Mouse (Mus musculus) heart, adult 18-20 months (tissue): ENCODE results near the gene Tnrc6c. TPM values are rescaled to one million over a fixed set of nuclear protein-coding genes. Genes with fewer than 3 reads are reported as not detected.

Experiments
- DNase-seq, 2 experiments: peaks; one replicate each; pipeline ENCODE4 v3.0.0; 2021 to 2022; ENCODE audit warnings: mixed read lengths in 1 of 2
- total RNA-seq, 2 experiments: library from RNA; stranded (reverse); gene quantifications; 2 replicates each; pipeline ENCODE4 v1.2.3; 2021

Gene Tnrc6c
- total RNA-seq, 2 experiments from 2014 or later = 28.1 to 32.0 TPM

- DNase-seq = no peak
Observed at GRCm38 (mm10) chr11:117791441-117791761, 137.3 kb downstream of the Tnrc6c start.

GRCm38 (mm10) chr11:117792281-117792888 is 138.3 kb downstream of the Tnrc6c start:
- DNase-seq = peak in 1 of 2 experiments; percentile 57

- DNase-seq = no peak
Observed at GRCm38 (mm10) chr11:117794035-117794551, 140.0 kb downstream of the Tnrc6c start.

- no peak for DNase-seq
Observed at GRCm38 (mm10) chr11:117796954-117797353, 142.9 kb downstream of the Tnrc6c start.

- no peak for DNase-seq
Observed at GRCm38 (mm10) chr11:117797511-117798159, 143.5 kb downstream of the Tnrc6c start, which contains the start of gene 6030468B19Rik. TSS of gene 6030468B19Rik (plus strand) at chr11:117797660.

GRCm38 (mm10) chr11:117798160-117798541 is 144.1 kb downstream of the Tnrc6c start:
- DNase-seq = no peak

GRCm38 (mm10) chr11:117799174-117799573 is 145.1 kb downstream of the Tnrc6c start:
- DNase-seq = peak in 1 of 2 experiments; percentile 22

- no peak for DNase-seq
Observed at GRCm38 (mm10) chr11:117800038-117800437, 145.9 kb downstream of the Tnrc6c start.

GRCm38 (mm10) chr11:117801650-117802049 is 147.6 kb downstream of the Tnrc6c start:
- DNase-seq = no peak

GRCm38 (mm10) chr11:117803166-117803688 is 149.1 kb downstream of the Tnrc6c start:
- DNase-seq = no peak

GRCm38 (mm10) chr11:117806781-117807180 is 152.7 kb downstream of the Tnrc6c start:
- no peak for DNase-seq

- DNase-seq = peak; percentile 86
Observed at GRCm38 (mm10) chr11:117809407-117810311, 155.6 kb downstream of the Tnrc6c start, which contains the start of the genes Gm20708 and Syngr2. TSS of gene Gm20708 (plus strand) at chr11:117809668. TSS of gene Syngr2 (plus strand) at chr11:117809668.

- DNase-seq = peak; percentile 92 to 93
Observed at GRCm38 (mm10) chr11:117810401-117811046, 156.4 kb downstream of the Tnrc6c start.

Other genes starting within 250 kb of the Tnrc6c start
- gene Gm11733, start 169.9 kb upstream of the Tnrc6c start, total RNA-seq = not detected
- gene Tmc8, start 127.8 kb downstream of the Tnrc6c start, total RNA-seq = 1 to 10 TPM; 4.6 to 5.6 TPM
- gene Tmc6, start 127.9 kb downstream of the Tnrc6c start, total RNA-seq = 10 to 100 TPM; 11.6 to 16.4 TPM
- not detected for gene 6030468B19Rik, start 143.4 kb downstream of the Tnrc6c start, total RNA-seq
- 1 to 10 TPM in 1 of 2 experiments, under 1 TPM in 1; 0.87 to 1.4 TPM for gene Gm20708, start 155.4 kb downstream of the Tnrc6c start, total RNA-seq
- 100 to 1,000 TPM; 112 TPM for gene Syngr2, start 155.4 kb downstream of the Tnrc6c start, total RNA-seq
- 1 to 10 TPM; 3.9 to 5.5 TPM for gene Afmid, start 171.6 kb downstream of the Tnrc6c start, total RNA-seq
- gene Tk1, start 171.8 kb downstream of the Tnrc6c start, total RNA-seq = 1 to 10 TPM; 1.4 to 1.7 TPM
- under 1 TPM; 0.23 to 0.84 TPM for gene Birc5, start 195.0 kb downstream of the Tnrc6c start, total RNA-seq
- gene Tmem235, start 206.5 kb downstream of the Tnrc6c start, total RNA-seq = not detected
- gene Tha1, start 219.2 kb downstream of the Tnrc6c start, total RNA-seq = 10 to 100 TPM; 10.6 to 10.8 TPM